Mouse (Mus musculus) heart, adult 2 months (tissue): Measurements from ENCODE around the gene Srcap.

Source experiments
- CTCF ChIP-seq: fragments of 200-600 bp; IDR thresholded peaks from 2 replicates; pipeline ENCODE4 v1.8.1; 2022; ENCODE audit warnings: antibody characterized with exemption, mild to moderate bottlenecking, moderate library complexity
- EP300 ChIP-seq: fragments of 200-500 bp; IDR thresholded peaks from 2 replicates; pipeline ENCODE4 v1.6.1; 2011; ENCODE audit warnings: low read depth, low read length, control low read depth; ENCODE audit not compliant: insufficient read depth

DNA sequence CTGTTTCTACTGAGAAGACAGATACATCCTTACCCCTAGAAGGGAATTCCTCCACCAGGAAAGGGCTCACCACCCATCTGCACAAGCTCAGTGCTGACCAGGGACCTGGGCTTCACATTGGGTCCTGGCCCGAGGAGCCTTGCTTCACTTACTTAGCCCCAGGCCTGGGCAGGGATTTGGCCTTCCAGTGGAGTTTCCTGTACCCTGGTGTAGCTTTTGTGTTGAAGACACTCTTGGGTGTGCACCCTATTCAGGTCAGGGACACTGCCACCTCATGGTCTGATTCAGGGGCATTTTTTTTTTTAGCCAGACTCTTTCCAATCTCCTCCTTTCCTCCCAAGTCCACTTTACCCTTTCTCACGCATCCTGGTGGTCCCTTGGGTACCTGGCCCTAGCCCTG is 91.1 kb downstream of the Srcap start:
- TF ChIP-seq EP300 (no peak), CTCF (no peak)
